Mouse (Mus musculus): ENCODE measurements around the gene Sema3a. TPM values are rescaled to one million over a fixed set of nuclear protein-coding genes. Genes with fewer than 3 reads are reported as not detected.

The Sema3a gene
- total RNA-seq (2023) = 0.38 TPM

GRCm38 (mm10) chr5:13125241-13125692 lies at the start of gene Sema3a:
Sema3a (plus strand) TSS chr5:13125414.

